Mouse (Mus musculus) adrenal gland, adult (tissue): Measurements from ENCODE around the gene Kif18a.

ENCODE experiments used
- DNase-seq, 2 experiments: peaks; one replicate each; pipeline ENCODE4 v3.0.0; 2022 to 2023; ENCODE audit warnings: low spot score in 1 of 2; ENCODE audit not compliant: inconsistent age in 2 of 2

Gene Kif18a

DNA sequence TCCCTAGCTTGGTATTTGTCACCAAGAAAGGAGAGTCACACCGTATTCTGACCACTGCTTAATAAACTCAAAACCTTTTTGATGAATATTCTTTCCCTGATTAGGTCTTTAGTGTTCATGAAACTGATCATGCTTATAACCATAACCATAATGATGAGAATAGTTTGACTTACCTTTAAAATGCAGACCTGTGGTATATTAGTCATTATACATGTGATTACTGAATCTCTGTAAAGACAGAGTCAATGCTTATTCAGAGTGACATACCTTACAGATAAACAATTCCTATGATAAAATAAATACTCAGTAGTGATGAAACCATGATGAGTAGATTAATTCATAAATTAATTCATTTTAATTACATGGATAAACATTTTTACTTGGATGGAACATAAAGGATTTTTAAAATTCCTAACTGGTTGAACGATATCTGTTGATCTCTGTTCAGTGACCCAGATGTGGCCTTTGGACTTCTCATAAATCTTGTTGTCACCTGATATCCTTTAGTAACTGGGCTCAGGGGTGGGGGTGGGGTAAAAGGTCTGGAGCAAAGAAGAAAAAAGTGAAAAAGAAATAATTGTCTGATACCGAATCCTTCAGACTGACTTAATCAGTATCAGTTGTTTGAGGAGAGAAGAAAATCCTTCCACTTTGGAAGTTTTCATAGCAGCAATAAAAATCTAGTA lies 78.1 kb downstream of the Kif18a start:
- no peak for DNase-seq

DNA sequence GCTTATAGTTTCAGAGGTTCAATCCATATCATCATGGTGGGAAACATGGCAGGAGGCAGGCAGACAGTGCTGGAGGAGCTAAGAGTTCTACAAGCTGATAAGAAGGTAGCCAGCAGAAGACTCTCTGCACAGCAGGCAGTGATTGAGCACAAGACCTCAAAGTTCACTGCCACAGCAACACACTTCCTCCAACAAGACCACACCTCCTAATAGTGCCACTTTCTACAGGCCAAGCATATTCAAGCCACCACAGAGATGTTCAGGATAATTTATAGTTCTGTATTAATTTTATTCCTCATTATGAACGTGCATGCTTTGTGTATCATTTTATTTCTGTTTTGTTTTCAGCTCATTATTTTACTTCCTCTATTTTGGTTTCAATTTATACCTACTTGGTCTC lies 85.4 kb downstream of the Kif18a start:
- no peak for DNase-seq

DNA sequence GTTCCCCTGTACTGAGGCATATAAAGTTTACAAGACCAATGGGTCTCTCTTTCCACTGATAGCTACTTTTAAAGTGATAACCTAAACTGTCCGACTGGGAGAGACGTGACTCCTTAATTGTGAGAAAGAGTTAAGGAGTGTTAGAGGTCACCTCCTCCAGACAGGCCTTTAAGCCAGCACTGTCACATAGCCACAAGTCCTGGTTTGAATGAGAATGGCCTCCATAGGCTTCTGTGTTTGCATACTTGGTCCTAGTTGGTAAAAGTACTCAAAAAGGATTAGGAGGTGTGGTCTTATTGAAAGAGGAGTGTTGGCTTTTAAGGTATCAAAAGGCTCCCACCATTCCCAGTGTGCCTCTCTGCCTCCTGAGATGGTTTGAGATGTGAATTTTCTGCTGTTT lies 94.3 kb downstream of the Kif18a start:
- no peak for DNase-seq

DNA sequence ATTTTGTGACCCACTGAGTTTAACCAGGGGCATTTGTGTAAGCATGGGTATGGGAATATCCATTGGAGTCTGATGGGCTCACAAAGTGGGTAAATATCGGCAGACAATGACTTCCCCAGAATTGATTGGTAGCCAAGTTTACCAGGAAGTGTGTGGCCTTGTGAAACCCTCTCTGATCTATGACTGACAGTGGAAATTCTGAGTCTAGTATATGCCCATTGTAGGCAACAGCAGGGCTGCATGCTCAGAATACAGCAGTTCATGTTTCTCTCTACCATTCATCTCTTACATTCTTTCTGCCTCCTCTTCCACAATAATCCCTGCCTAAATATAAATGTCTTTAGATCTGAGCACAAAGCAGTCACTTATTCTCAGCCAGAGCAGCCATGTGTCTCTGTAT lies 103.5 kb downstream of the Kif18a start:
- no peak for DNase-seq

DNA sequence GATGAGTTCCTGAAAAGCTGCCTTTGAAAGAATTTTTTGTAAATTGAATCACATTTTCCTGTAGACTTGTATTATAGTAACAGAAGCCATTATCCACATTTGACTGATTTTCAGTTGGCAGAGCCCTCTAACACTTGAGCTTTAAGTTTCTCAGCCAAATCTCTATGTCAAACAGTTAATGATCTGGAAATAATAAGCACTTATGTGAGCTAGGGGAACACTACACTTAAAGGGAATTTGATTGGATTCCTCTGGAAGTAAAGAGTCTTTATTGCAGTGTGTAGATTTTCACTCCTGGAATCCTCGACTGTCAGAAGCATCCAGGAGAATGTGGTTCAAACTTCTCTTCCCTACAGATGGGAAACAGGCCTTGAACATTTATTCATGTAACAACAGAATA lies 105.7 kb downstream of the Kif18a start:
- DNase-seq, result no peak

DNA sequence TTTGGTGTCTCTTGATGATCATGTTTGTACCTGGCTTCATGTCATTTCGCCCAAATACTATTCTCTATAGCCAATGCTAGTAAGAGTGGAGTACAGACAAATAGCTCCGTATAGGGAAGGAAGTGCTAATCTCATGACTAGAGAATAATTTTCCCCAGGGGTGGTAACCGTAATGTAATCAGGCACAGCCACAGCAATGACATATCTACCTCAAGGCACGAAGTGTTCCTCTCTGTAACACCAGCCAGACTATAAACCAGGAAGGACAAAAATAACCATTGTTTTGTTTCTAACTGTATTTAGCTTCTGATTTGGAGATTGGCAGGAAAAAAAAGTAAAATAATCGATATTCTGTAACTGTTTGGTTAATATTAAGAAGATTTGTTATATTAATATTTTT lies 108.2 kb downstream of the Kif18a start:
- DNase-seq, result no peak

DNA sequence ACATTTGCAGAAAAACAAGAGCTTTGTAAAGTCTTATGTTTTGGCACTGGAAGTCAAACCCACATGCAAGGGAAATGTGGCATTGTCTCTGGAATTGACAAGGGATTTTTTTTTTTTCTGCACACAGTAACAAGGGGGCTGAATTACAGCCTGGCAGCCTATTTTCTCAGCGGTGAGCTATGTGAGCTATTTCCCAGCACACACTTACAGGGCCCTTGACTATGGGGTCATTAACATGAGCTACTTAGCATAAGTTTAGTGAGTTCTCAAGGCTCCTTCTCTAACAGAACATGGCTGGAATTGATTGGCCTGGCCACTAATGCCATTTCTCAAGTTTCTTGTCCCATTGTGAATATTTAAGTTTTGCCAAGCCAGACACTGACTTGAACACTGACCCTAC lies 109.4 kb downstream of the Kif18a start:
- no peak for DNase-seq
